Mouse (Mus musculus) testis, postnatal 10 days (tissue): Measurements from ENCODE around the gene Snta1.

Source experiments
- DNase-seq: peaks from one replicate; pipeline ENCODE4 v3.0.0; 2021; ENCODE audit warnings: low spot score

Snta1 gene

DNA sequence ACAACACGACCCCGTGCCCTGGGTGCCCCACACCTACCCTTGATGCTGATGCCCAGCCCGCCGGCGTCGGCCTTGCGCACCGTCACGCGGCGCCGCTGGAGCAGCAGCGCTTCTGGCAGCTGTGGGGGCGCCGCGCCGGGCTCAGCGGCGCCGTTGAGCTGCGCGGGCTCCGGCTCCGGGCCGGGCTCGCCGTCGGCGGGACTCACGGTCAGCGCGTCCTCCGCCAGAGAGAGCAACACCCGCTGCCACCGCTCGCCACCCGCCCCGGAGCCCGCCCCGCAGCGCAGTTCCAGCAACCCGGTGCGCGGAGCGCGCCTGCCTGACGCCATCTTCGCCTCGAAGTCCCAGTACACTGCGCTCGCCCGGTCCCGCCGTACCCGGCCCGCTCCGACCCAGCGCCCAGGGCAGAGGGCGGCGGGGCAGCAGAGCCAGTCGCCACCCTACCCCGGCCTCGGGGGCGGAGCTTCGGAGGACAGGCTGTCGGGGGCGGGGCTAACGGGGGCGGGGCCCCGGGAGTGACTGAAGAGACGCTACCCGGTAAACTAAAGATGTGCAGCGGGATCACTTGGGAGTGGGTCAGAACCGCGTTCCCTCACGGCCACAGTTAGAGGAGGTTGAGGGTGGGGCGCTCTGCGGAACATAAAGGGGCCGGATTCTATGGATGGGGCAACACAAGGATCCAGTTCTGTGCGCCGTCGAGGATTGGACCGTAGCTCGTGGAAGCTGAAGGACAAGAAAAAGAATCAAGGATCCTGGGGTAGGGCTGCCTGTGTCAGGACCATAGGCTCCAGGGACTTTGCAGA is at the start of gene Snta1:
Gene Snta1, minus strand, starts transcription at position 457 of the 803 bp plus-strand sequence.
- DNase-seq = peak; percentile 91

DNA sequence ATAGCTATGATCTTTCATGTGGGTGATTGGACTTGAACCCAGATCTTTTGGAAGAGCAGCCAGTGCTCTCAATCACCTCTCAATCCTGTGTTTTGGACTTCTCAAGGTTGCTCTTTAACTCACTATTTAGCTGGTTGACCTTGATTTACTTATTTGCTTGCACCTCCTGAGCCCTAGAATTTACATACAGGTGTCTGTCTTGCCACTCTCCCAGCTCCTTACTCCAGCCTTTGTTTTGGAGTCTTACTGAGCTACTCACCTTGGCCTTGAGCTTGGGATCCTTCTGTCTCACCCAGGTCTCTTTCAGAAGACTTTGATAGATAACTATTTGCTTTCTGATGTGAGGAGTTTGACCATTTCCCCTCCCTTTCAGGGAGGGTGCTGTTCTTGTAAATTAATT is 48.7 kb upstream of the Snta1 start:
- no peak for DNase-seq

DNA sequence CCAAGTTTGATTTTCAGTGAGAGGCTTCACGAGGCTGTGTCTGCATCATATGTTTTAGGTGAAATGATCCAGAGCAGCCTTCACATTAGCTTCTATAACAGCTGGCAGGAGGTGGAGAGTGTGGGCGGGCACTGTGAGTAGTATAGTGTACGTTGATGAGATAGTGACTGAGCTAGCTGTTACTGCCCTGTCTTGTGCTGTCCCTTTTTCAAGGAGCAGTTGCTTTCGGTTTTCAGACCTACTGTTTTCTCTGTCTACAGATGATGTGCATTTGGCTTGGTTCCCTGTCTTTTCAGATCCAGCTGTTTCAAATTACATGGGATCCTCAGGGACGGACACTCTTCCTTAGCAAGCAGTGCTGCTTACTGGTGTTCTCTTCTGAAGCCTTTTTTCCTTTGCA is 47.9 kb upstream of the Snta1 start:
- DNase-seq = no peak

DNA sequence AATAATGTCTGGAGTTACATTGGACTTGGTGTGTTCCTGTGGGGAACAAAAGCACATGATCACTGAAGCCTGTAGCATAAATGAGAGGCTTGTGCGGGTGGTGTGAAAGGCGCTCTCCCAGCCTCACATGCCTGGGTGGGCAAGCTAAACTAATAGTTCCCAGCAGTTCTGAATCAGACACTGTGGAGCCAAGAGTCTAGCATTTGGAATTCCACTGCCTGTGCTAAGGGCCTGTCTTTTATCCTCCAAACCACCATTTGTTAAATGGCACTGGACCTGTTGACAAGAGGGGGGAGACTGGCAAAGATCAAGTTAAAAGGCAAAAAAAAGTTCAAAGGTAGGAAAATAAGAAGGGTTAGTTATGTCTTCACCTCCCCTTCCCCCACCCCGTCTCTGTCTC is 46.7 kb upstream of the Snta1 start:
- no peak for DNase-seq

DNA sequence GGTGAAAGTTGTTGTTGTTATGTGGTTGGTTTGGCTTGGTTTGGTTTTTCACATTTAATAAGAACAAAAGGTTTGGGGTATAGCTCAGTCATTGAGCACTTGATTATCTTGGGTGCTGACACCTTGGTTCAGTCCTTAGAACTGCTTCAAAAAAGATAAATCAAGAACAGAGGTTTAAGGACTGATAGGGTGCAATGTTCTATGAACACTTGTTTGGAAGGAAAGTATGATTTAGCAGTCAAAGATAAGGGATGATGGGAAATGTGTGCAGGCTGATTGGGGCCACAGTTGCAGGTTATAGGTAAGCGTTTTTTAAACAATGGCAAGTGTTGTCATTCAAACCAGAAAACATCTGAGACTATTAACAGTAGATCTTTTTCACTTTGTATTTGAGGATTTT is 46.2 kb upstream of the Snta1 start:
- no peak for DNase-seq

DNA sequence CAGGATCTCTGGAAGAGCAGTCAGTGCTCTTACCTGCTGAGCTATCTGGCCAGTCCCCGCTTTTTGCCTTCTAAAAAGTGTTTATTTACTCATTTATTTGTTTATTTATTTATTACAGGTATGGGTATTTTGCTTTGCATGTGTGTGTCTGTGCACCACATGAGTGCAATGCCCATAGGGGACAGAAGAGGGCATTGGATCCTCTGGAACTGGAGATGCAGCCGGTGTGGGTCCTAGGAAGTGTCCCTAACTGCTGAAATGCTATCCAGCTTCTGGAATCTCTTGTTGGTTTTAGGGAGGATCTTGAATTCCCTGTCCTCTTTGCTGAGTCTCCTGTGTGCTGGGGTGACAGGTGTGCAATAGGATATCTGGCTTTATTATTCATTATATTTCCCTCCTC is 45.1 kb upstream of the Snta1 start:
- no peak for DNase-seq

DNA sequence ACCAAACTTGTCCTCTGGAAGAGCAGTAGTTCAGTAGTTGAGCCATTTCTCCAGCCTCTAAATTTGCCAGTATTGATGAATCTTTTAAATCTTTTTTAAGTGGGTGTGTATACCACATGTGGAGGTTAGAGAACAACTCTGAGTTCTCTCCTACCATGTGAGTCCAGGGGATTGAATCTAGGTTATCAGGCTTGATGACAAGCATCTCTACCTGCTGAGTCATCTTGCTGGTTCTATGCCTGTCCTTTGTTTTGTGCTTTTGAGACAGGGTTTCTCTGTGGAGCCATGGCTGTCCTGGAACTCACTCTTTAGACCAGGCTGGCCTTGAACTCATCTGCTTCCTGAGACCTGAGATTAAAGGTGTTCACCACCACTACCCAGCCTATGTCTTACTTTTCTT is 40.7 kb upstream of the Snta1 start:
- no peak for DNase-seq

DNA sequence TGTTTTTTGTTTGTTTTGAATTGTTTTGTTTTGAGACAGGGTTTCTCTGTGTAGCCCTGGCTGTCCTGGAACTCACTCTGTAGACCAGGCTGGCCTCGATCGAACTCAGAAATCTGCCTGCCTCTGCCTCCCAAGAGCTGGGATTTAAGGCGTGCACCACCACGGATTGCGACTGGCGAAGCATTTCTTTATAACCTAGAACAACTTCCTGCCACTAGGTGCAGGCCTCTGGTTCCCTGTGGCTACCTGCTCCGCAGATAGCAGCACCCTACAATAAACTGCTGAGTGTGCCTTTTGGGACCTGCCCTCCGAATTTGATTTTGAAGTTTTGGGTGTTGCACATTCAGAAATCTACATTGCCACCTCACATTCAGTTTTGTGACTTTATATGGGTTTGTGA is 39.9 kb upstream of the Snta1 start:
- no peak for DNase-seq

DNA sequence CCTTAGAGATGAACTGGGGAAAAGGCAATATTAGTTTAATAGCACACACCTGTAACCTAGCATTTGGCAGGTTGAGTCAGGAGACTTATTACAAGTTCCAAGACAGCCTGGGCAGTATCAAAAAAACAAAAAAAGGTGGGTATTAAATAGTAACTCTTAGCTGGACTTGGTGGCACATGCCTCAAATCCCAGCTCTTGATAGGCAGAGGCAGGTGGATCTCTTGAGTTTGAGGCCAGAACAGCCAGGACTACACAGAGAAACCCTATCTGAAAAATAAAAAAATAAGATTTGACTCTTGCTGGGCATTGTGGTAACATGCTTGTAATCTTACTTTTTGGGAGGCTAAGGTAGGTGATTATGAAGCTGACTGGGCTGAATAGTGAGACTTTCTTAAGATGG is 32.6 kb upstream of the Snta1 start:
- DNase-seq = no peak

DNA sequence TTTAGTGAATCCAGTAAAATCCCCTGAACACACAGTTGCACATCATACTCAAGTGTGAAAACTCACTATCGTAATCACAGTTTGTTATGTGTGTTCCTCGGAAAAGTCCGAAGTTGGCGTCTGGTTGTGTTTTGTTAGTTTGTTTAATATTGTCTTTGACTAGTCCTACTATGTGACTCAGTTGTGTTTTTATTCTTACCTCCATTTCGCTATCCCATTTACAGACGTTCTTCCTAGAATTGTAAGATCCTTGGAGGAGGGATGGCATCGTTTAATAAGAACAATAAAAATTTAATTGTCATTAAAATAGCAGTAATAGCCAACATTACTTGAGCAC is 29.3 kb upstream of the Snta1 start:
- no peak for DNase-seq

DNA sequence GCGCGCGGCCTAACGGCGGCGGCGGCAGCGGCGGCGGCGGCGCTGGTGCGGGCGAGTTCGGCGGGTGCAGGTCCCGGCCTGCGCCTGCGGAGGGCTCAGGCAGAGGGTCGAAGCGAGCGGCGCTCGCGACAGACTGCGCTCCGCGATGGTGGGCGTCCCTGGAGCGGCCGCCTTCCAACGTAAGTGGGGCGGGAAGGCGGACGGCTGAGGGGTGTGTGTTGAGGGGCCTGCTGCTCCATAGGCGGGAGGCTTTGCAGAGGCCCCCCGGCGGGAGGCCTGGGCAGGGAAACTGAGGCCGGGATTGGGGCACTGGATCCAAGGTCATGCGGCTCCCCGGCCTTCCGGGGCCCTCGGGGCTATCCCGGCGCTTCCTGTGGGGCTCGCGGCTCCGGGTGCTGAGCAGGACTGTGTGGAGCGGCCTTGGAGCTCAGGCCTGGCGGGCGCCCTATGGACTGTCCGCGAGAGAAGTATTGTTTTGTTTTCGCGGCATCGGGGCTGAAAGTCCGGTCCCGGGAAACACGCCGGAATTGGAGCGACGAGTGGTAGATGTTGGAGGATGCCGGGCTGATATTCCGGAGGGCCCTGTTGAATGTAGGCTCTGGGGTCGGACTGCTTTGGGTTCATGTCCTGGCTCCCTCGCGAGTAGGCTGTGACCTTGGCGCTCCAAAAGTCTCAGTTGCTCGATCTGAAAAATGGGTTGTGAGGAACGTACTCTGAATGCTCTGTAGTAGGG is 28.7 kb upstream of the Snta1 start, which contains the start of gene Cbfa2t2:
Gene Cbfa2t2, plus strand, starts transcription at position 24 of the 733 bp plus-strand sequence.
- peak; percentile 75 for DNase-seq

DNA sequence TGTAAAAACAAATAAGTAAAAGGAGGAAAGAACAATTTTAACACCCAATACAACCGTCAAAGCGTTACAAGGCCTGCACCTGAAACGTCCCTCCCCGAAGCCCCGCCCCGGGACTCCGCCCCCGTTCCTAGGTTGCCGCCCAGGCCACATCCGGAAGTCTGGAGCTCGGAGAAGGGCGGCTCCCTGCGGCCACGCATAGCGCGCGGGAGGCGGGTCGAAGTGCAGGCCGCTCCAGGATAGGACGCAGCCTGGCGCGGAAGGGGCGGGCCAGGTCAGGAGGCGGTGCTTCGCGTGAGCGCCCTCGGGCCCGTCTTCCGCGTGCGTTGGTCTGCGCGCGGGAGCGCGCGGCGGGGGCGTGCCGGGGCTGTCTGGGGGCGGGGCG is 28.2 kb upstream of the Snta1 start:
- DNase-seq = peak; percentile 98

DNA sequence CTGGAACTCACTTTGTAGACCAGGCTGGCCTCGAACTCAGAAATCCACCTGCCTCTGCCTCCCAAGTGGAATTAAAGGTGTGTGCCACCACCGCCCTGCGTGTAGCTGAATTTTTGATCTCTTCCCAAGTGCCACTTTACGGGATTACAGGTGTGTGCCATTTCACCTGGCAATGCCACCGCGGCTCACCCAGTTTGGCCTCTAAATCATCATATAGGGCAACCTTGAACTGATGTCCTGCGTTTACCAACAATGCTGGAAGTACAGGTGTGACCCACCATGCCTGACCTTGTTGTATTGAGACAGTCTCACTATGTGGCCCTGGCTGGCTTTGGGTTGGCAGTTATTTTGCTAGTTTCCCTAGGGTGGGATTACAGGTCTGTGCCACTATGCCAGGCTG is 26.8 kb upstream of the Snta1 start:
- DNase-seq = no peak

DNA sequence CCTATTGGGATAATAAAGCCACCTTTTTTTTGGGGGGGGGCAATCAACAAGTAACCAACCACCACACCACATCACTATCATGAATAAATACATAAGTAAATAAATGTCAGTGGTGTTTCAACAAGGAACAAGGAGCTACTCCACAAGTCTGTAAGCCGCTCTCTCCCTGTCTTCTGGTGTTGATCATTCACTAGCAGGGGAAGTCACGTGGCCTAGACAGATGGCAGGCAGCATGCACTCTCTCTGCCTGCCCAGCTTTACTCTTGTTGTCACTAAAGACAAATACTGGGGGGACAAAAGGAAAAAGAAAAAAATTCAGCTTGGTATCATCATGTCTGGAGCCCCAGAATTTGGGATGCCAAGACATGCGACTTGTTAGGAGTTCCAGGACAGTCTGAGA is 25.5 kb upstream of the Snta1 start:
- no peak for DNase-seq

DNA sequence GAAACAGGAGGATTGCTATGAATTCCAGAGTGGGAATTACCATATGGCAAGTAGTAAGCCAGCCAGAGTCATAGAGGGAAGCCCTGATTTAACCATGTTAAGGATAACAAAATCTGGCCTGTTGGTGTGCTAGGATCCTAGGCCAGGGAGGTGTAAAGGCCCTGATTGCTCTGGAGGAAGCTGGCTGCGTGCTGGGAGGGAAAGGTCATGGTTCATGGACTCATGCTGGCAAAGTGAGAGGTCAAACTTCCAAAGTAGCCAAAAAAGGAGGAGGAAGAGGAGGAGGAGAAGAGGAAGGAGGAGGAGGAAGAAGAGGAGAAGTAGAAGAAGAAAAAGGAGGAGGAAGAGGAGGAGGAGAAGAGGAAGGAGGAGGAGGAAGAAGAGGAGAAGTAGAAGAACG is 24.8 kb upstream of the Snta1 start:
- no peak for DNase-seq

DNA sequence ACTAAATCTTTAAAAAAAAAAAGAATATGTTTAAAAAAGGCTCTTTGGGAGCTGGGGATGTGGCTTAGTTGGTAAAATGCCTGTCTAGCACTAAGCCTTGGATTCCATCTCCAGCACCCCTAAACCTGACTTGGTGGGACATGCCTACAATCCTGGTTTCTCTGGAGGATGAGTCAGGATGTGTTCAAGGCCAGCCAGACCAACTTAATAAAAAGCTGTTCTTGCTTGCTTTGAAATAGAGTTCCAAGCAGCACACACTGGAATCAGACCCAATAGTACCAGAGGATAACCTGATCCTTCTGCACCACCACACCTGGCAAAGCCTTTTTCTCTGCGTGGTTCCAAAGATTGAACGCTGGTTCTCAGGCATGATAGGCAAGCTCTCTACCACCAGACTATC is 22.7 kb upstream of the Snta1 start:
- DNase-seq = no peak

DNA sequence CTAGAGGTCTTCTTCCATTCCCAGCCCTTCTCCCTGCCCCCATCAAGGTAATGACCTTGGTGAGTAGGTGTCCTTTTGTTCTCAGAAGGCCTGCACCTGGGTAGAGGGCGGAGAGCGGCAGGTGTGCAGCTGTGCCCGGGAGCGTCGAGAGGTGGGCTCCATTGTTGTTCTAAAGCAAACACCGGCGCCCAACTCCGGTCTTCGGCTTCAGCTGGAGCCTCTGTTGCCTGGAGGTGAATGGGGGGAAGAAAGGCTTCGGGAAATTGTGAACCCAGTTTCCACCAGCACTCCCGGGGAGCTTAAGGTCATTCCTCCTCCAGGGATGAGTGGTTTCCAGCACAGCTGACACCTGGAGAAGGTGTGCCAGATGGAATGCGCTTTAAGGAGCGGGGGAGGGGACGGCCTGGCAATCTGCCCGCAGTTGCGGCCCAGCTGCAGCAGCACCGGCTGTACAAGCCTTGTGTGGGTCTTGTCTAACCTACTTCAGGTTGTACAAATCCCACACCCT is 20.0 kb upstream of the Snta1 start:
- peak; percentile 68 for DNase-seq

DNA sequence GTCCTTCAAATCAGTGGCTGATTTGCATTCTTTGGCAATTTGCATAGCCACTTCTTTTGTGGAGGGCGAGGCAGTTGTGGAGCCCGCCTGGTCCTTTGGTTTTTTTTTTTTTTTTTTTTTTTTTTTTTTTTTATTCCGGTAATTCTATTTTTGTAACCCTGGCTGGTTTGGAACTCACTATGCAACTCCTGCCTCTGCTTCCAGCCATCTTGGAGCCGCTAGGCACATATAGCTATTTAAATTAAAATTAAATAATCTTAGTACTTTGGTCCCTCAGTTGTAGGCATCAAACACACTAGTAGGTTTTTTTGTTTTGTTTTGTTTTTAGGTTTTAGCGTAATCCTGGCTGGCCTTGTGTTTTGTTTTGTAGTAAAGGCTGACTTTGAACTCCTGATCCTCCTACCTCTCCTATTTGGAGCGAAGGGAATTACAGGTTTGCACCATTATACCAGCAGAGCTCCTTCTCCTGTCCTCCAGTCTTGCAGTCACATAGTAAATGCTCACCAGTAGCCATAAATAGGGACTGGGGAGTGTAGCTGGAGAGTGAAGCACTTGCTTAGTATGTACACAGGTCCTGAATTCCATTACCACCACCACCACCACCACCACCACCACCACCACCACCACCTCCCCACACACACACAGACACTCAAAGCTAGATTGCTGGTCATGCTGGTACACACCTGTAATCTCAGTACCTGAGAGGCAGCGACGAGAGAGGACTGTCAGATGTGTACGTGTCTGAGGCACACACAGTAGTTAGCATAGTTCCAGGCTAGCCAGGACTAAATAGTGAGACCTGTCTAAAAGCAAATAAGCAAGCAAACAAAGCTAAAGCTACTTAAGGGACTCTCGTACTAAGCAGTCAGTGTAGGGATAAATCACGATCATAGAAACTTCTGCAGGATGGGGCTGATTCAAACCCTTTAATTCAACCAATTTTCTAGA is 19.3 kb upstream of the Snta1 start:
- no peak for DNase-seq

DNA sequence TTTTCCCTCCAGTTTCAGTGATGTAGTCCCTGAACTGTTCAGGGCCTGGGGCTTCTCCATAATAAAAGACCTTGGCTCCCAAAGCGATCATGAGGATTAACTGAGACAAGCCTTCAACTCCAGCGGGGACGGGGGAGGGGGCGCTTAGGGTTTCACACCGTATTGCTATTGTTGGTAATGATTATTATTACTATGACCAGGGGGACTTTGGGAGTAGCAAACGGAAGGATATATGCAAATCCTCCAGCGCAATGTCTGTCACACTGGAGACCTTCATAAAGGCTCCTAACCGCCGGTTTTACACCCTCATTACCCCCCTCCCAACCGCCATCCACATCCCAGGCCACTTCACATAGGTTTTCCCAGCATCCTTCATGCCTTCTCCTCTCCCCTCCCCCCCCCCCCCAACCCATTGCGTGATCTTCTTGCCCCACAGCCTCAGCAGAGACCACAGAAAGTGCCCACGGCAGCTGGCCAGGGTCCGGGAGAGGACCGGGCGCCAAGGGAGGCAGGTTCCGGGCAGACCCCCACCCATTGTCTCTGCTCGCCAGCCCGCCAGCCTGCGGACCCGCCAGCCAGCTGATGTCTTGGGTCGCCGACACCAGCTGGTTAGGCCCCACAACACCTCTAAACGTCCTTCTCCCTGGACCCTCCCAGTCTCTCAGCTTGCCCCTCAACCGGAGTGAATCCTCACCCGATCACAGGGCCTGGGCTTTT is 18.4 kb upstream of the Snta1 start:
- DNase-seq = no peak

DNA sequence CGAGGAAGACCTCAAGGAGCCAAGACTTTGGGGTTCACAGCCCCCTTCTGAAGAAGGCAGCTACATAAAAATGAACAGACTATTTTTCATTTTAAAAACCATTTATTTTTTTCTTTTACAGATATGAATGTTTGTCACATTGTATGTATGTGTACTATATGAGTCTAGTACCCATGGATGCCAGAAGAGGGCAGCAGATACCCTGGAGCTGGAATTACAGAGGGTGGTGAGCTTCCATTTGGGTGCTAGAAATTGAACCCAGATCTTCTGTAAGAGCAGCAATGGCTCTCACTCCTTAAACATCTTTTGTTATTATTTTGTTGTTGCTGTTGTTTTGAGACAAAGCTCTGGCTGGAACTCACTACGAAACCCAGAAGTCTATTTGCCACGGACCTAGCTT is 17.6 kb upstream of the Snta1 start:
- DNase-seq = no peak

DNA sequence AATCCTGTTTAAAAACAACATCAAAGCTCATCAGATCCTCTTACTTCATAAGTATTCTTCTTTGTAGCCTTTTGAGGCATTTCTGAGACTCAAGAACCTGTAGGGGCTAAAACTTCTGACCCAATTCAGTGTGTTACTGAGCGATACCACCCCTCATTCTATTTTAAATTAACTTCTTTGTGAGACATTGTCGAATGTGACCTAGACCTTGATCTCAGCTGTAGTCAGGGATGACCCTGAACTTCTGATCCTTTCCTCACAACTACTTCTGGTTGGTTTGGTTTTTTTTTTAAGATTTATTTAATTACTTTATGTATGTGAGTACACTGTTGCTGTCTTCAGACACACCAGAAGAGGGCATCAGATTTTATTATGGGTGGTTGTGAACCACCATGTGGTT is 15.6 kb upstream of the Snta1 start:
- no peak for DNase-seq

DNA sequence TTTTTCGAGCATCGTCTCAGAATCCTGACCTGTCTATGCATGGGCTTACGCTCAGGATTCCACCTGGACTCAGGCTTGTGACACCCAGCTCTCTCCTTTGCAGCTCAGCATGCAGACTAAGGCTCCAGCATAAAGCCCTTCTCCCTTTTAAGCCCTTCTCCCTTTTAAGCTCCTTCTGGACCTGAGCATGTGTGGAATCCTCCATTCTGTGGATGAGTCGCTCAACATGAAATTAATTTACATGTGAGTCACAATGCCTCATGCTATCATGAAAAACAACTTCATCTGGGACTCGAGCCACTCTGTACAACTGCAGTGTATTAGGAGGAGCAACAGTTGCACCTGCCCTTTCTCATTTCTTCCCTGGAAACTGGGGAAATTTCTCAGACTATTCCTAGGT is 14.3 kb upstream of the Snta1 start:
- no peak for DNase-seq
